Mouse (Mus musculus): ENCODE measurements at regions not wholly inside any gene's neighbourhood (a gene's known extent, or its start where the extent isn't known, plus 50 kb on each side); places are given as distances from the start of the nearest gene placed in this dataset.

DNA sequence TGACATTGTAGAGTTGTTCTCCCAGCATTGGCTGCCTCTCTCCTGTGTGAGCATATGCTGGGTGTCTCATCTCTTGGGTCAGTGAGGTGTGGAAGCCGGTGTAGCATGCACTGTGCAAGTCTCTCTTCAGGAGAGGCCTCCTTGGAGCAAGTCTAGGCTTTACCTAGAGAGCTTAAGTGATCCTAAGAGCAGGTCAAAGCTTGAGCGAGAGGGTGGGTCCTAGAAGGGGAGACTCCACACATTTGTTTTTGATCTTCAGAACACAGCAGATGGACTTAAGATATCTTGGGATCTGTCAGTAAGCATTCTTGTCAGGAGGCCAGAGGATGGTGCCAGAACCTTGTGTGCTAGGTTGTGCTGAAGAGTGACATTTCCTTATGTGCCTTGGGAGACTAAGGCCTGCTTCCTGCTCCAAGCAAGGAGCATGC, 136.4 kb downstream of the Tmx1 start:
- DNase-seq (ENCODE audit: low read depth): no peak

GRCm38 (mm10) chr12:70590456-70591050, 137.7 kb downstream of the Tmx1 start:
- DNase-seq (ENCODE audit: low read depth): peak; percentile 87

DNA sequence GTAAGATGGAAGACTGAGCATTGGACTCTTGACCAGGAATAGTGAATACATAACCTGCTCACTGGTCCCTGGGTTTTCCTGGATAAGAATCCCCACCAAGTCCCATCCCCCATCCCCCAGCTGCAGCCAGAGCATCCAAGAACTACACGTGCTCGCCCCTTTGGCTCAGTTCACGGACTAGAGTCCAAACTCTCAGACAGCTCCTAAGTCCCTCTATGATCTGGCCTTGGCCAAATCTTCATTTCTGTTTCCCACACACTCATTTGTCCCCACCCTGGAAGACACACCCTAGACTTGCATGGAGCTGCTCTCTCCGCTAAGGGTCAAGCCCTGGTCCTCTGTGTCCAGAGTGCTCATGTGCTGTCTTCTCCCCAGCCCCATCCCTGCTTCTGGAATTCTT, 139.9 kb downstream of the Tmx1 start:
- DNase-seq (ENCODE audit: low read depth): no peak

- DNase-seq (ENCODE audit: low read depth): peak; percentile 96
These were observed 145.4 kb downstream of the Tmx1 start for GRCm38 (mm10) chr12:70598211-70598701.

DNA sequence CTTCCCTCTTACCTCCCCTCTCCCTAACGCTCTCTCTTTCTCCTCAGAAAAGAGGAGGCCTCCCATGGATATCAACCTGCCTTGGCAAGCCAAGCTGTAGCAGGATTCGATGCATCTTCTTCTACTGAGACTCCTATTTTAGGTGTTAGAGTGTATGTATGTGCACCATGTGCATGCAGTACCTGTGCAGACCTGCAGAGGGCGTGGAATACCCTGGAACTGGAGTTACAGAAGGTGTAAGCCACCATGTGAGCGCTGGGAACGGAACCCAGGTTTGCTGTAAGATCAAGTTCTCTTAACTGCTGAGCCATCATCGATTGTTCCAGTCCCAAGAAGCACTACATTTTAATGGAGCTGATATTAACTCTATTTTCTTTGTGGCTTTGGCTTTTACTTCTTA, 146.8 kb downstream of the Tmx1 start:
- no peak for DNase-seq (ENCODE audit: low read depth)

DNA sequence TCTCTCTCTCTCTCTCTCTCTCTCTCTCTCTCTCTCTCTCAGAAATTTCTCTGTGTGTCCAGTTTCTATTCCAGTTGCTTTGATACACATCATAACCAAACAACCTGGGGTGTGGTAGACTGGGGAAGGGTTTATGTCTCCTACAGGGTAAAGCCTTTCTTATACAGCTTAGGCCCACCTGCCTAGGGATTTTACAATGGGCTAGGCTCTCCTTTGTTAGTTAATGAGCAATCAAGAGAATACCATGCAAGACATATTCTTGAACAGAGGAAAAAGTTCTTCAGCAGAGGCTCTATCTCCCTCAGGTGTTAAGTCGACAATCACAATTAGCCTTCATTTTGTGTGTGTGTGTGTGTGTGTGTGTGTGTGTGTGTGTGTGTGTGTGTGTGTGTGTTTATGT, 151.0 kb downstream of the Tmx1 start:
- no peak for DNase-seq (ENCODE audit: low read depth)

DNA sequence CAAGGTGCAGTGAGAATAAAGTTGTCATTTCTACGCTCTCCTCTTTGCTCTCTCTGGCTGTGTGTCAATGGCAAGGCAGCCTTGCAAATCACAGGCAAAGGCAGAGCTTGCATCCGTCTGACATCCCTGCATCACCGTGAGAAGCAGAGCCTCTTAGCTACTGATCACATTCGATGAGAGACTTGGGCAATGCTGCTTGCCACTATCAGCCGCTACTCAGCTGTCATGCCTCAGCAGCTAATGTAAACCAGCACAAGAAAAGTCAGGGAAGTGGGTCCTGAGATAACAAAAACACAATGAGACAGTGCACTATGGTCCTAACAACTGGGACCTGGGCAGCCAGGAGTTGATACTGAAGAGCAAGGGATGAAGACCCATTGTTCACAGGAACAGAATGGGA, 155.8 kb downstream of the Tmx1 start:
- DNase-seq (ENCODE audit: low read depth): no peak

DNA sequence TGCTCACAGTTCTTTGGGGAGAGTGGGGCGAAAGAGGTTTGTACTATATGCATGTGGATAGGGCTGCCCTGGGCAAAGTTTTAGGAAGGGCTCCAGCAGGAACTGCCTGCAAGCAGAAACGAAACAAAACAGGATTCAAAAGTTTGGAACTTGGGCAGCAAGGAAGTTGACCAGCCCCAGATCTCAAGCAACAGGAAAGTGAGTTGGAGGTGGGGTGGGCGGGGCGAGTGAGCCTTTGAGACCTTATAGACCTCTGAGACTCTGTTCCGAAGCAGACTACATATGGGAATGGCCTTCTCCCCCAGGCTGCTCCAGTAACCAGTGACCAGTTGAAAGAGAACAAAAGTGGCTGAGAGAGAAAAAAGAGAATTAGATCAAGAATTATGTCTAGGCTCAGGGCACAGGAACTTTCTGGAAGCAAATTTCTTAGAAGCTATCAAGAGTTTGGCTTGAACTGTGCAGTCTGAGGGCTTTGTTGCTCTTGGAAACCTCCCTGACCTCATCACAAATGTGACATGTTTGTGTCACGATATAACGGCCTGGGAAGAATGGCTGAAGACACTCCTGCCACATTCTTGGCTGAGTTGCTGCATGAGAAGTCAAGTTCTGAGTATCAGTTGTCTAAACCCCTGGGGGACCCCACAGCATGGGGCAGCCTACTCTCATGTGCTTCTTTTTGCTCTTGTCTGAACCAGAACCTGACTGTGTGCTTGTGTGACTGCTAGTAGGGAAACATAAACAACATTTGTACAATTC, 156.4 kb downstream of the Tmx1 start:
- no peak for DNase-seq (ENCODE audit: low read depth)

- no peak for DNase-seq (ENCODE audit: low read depth)
These were observed 159.0 kb downstream of the Tmx1 start for GRCm38 (mm10) chr12:70611891-70612290.

GRCm38 (mm10) chr12:70613244-70613643, 160.3 kb downstream of the Tmx1 start:
- DNase-seq (ENCODE audit: low read depth): no peak

- no peak for DNase-seq (ENCODE audit: low read depth)
These were observed 161.2 kb downstream of the Tmx1 start for GRCm38 (mm10) chr12:70614101-70614500.

- DNase-seq (ENCODE audit: low read depth): no peak
These were observed 161.8 kb downstream of the Tmx1 start for GRCm38 (mm10) chr12:70614686-70615085.

GRCm38 (mm10) chr12:70615123-70615522, 162.2 kb downstream of the Tmx1 start:
- no peak for DNase-seq (ENCODE audit: low read depth)

DNA sequence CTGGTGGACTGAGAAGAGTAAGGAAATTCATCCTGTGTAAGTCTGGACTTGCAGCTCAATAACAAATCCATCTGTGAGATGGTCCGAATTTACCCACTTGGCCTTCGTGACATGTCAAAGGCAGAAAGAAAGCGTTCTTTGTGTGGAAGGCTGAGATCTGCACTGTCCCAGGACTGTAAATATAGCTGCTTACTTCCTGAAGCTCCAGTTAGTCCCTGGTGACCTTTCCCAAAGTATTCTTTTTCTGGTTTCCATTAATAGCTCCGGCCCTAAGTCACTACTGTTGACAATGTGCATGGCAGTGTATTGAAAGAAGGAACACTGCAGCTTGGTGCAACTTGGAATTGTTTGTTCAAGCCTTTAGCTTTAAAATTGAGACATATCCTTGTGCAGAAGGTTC, 163.2 kb downstream of the Tmx1 start:
- DNase-seq (ENCODE audit: low read depth): no peak

- DNase-seq (ENCODE audit: low read depth): peak; percentile 85
These were observed 163.6 kb downstream of the Tmx1 start for GRCm38 (mm10) chr12:70616487-70616886.

DNA sequence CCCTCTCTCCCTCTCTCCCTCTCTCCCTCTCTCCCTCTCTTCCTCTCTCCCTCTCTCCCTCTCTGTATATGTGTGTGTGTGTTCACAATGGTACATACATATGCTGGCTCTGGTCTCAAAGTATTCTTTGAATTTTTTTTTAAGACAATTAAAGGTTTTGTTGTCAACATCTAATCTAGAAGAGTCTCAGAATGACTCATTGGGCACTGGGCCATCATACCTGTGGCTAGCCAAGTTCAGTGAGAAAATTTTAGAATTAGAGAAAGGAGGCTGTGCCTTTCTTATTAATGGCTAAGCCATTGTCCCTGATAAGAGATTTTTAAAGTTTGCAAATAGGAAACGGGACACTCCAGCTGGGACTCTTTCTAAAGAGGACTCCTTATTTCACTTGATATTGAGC, 164.1 kb downstream of the Tmx1 start:
- peak; percentile 68 for DNase-seq (ENCODE audit: low read depth)

DNA sequence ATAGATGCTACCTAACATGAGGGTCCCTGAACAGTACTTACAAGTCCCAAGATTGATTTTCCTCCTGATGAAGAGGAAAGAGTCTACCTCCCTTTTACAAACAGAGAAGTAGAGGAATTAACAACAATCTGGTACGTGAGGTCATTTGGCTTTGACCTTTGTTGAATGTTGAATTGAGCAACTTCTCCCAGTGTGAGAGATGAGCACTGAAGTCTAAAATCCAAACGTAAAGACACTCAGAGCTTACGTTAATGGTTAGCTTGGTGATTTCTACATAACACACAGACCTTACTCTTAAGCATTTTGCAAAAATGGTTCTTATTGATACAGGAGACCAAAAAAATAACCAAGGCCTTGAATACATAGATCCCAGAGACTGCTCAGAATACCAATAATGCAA, 165.1 kb downstream of the Tmx1 start:
- DNase-seq (ENCODE audit: low read depth): no peak

DNA sequence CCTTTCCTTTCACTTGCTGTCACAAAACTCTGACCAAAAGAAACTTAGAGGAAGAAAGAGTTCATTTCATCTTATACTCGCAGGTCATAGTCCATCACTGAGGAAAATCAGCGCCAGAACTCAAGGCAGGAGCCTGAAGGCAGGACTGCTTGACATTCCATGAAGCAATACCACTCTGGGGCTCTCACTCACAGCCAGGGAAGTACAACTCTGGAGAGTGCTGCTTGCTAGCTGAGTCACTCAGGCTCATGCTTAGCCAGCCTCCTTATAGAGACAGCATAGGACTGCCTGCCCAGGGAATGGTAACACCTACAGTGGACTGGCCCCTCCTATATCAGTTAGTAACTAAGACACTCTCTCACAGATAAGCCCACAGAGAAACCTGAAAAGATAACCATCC, 166.5 kb downstream of the Tmx1 start:
- DNase-seq (ENCODE audit: low read depth): no peak

GRCm38 (mm10) chr12:70622019-70622418, 169.1 kb downstream of the Tmx1 start:
- no peak for DNase-seq (ENCODE audit: low read depth)

DNA sequence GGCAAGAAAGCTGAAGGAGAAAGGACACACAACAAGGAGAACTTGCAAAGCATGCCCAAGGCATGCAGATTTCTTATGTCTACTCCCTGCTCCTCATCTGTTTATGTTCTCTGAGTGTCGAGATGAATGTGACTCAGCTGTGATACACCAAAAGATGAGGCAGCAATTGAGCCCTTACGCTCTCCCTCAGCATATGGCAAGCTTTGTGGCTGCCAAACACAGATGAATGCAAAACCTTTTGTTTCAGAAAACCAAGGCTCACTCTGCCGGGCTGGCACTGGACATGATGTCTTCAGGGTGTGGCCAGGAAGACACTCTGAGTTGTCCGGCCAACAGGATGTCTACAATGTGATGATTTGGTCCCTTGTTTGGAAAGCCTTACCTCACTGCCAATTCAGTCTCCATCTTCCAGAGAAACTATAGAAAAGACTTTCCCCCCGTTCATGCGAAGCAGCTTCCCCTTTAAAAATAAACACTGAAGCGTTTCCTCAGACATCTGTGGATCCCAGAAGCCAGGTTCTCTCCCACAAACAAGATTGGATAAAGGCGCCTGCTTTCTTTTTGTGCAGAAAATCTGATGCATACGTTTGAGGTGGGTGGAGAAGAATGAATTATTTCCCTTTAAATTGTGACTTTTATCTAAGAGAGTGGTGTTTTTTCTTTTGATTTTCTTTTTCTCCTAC, 171.5 kb downstream of the Tmx1 start:
- no peak for DNase-seq (ENCODE audit: low read depth)

GRCm38 (mm10) chr12:70627638-70628037, 174.7 kb downstream of the Tmx1 start:
- DNase-seq (ENCODE audit: low read depth): no peak

DNA sequence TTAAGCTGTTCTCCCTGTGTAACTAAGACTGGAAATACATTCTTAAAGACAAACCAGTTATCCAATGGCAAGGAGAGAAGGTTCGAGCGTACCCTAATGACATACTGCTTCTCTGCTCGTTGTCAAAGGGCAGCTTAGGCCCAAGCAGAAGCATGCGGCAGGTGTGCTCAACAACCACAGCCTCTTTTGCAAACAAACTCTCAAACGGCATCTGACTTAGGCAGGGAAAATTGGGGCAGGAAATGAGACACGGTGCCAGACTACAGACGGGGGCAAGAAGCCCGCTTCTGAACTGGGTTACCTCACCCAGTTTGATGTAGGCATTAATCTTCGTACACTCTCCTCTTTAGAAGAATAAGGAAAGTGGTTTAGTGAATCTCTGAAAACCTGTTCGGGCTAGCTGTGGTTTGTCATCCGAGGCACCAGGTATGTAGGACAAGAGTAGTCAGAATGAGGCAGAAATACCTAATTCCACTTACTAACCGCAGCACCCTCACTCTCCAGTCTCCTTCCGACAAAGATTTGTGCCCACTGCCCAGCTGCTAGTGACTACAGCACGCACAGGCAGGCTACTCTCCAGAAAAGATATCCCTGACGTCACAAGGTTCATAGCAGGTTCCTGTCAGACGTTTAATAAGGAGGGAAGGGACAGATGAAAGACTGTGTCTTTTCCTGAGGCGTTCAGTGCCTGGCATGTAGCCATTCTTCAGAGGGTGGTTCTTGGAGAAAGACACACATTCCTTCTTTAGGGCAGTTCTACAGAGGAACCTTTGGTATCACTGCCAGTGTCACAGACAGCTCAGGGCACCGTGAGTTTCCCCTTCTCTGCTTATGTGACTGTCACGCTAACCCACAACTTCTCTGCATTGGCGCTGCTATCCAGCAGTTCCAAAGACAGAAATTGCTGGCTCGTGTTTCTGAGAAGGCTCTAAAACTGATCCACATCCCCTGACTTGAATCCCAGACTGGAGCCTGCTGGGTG, 175.8 kb downstream of the Tmx1 start:
- DNase-seq (ENCODE audit: low read depth): no peak

Measured in fibroblast of lung, adult 2 months (primary cell).